Comparison of ENCODE assay signal across 23 mouse cellular contexts in genomic region chr6:71337666-71338065, GRCm38 (mm10). TPM values are rescaled to one million over a fixed set of nuclear protein-coding genes. Genes with fewer than 3 reads are reported as not detected.
"Had no signal": no experiment of that assay in that cellular context is flagged by ENCODE, and none has a peak within 500 bp of the region (broad histone marks: within the 10 kb centered on the region; RNA-seq: fewer than 3 reads in every experiment).

No protein-coding gene starts in this region.

- H3K9me3 ChIP-seq: limb, embryonic 10.5 days; limb, embryonic 13.5 days; liver, embryonic 12.5 days; liver, embryonic 15.5 days; lung, embryonic 15.5 days; megakaryocyte, embryonic 14.5 days; midbrain, embryonic 10.5 days; midbrain, embryonic 13.5 days had no signal

- H3K27ac ChIP-seq: kidney, postnatal 0 days; layer of hippocampus, adult 2 months; limb, embryonic 10.5 days; limb, embryonic 13.5 days; liver, embryonic 12.5 days; liver, embryonic 15.5 days; lung, embryonic 15.5 days; macrophage; midbrain, embryonic 10.5 days; midbrain, embryonic 13.5 days had no signal

- H3K27me3 ChIP-seq: limb, embryonic 13.5 days; liver, embryonic 12.5 days; liver, embryonic 15.5 days; lung, embryonic 15.5 days; midbrain, embryonic 13.5 days had no signal

- H3K36me3 ChIP-seq: limb, embryonic 10.5 days; limb, embryonic 13.5 days; liver, embryonic 12.5 days; liver, embryonic 15.5 days; lung, embryonic 15.5 days; midbrain, embryonic 10.5 days; midbrain, embryonic 13.5 days had no signal

- DNase-seq: kidney, adult 2 months; kidney, postnatal 25 days; layer of hippocampus, adult 9-11 months; liver; lung, adult 18-20 months; lung, postnatal 14 days had no signal

- H3K4me2 ChIP-seq: limb, embryonic 13.5 days; liver, embryonic 12.5 days; liver, embryonic 15.5 days; lung, embryonic 15.5 days; midbrain, embryonic 13.5 days had no signal

- ATAC-seq: intestine, embryonic 16.5 days; liver, embryonic 12.5 days; midbrain, embryonic 13.5 days; midbrain, embryonic 16.5 days had no signal

- H3K4me1 ChIP-seq: limb, embryonic 10.5 days; limb, embryonic 13.5 days; liver, embryonic 12.5 days; liver, embryonic 15.5 days; lung, embryonic 15.5 days; megakaryocyte, embryonic 14.5 days; midbrain, embryonic 10.5 days; midbrain, embryonic 13.5 days had no signal

- H3K9ac ChIP-seq: limb, embryonic 13.5 days; liver, embryonic 12.5 days; liver, embryonic 15.5 days; lung, embryonic 15.5 days; midbrain, embryonic 13.5 days had no signal

- H3K4me3 ChIP-seq: layer of hippocampus, adult 2 months; limb, embryonic 10.5 days; limb, embryonic 13.5 days; liver, embryonic 12.5 days; liver, embryonic 15.5 days; lung, embryonic 15.5 days; megakaryocyte, embryonic 14.5 days; midbrain, embryonic 10.5 days; midbrain, embryonic 13.5 days had no signal

RNA-seq across cellular contexts. Expression of gene Cd8b1, which starts 15.1 kb away (rescaled TPM):
- polyA plus RNA-seq: intestine, embryonic 16.5 days; kidney, embryonic 14.5 days; limb, embryonic 13.5 days; liver, embryonic 12.5 days; liver, embryonic 15.5 days; midbrain, embryonic 13.5 days; midbrain, embryonic 16.5 days; neural tube, embryonic 11.5 days; neural tube, embryonic 14.5 days; stomach, embryonic 16.5 days had no signal

RNA-seq across cellular contexts. Expression of gene Smyd1, which starts 15.6 kb away (rescaled TPM):
- polyA plus RNA-seq: macrophage; midbrain, embryonic 13.5 days had no signal

RNA-seq across cellular contexts. Expression of gene Cd8a, which starts 35.6 kb away (rescaled TPM):
- polyA plus RNA-seq: intestine, embryonic 16.5 days; kidney, embryonic 14.5 days; limb, embryonic 10.5 days; limb, embryonic 13.5 days; liver, embryonic 12.5 days; liver, embryonic 15.5 days; midbrain, embryonic 10.5 days; midbrain, embryonic 13.5 days; midbrain, embryonic 16.5 days; neural tube, embryonic 11.5 days; neural tube, embryonic 14.5 days; stomach, embryonic 16.5 days had no signal
